Mouse (Mus musculus): ENCODE results near the gene Anks6. TPM values are rescaled to one million over a fixed set of nuclear protein-coding genes. Genes with fewer than 3 reads are reported as not detected.

Gene Anks6
- total RNA-seq, 4 experiments from 2014 or later, result 1.8 to 3.3 (median 2.9) TPM

DNA sequence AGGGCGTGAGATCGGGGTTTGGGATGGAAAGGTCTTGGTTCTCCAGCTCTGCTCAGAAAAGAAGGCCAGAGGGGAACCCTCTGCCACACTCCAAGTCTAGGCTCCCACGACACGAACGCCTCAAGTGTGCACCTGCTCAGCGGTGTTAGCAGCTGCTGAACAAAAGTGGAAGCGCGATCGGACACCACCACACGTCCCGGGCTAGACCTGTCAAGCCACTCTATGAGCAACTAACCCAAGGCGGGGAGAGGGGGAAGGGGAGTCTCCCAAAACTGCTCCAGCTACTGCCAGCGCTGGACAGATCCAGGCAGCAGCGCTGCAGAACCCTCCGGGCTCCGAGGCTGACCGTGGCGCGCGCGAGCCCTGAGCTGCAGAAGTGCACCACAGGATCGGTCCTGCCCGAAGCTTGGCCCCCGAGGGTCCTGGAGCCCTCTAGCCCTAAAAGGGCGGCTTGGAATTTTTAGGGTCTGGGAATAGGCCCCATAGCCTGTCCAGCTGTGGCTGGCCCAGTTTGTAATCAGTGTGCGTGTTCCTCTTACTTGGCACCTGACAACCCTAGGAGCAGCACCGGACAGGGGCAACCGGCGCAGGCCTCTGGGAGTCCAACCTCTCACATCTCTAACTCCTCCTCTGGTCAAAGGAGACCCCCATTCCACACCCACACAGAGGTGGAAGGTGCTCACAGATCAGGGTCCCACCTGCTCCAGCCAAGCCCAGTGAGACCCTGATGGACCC lies 66.8 kb downstream of the Anks6 start:
- no peak for DNase-seq (ENCODE audit: low spot score)

- DNase-seq (ENCODE audit: low spot score), result no peak
Observed at GRCm38 (mm10) chr4:46989842-46990241, 67.4 kb downstream of the Anks6 start.

- DNase-seq (ENCODE audit: low spot score), result no peak
Observed at GRCm38 (mm10) chr4:46988824-46989223, 68.4 kb downstream of the Anks6 start.

GRCm38 (mm10) chr4:46988257-46988656 lies 69.0 kb downstream of the Anks6 start:
- DNase-seq (ENCODE audit: low spot score), result no peak

- DNase-seq (ENCODE audit: low spot score), result no peak
Observed at GRCm38 (mm10) chr4:46987809-46988208, 69.4 kb downstream of the Anks6 start.

- no peak for DNase-seq (ENCODE audit: low spot score)
Observed at GRCm38 (mm10) chr4:46986054-46986453, 71.2 kb downstream of the Anks6 start.

GRCm38 (mm10) chr4:46982912-46983311 lies 74.3 kb downstream of the Anks6 start:
- no peak for DNase-seq (ENCODE audit: low spot score)

DNA sequence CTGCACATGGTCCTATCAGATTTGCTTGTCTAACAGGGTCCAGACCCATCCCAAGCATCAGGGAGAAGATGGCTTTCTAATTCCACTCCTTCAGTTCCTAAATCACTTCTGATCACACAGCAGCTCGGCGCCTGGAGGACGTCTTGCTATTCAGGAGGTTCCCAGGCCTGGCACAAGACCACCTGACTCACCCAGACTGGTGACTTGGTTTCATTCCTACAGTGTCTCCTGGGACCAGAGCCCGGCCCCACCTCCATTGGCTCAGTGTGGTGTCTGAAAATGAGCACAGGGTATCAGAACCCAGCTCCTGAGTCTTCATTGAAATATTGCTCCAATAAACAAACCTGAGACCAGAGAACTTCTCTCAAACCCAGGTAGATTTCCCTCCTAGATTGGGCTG lies 75.1 kb downstream of the Anks6 start:
- DNase-seq (ENCODE audit: low spot score), result no peak

GRCm38 (mm10) chr4:46978371-46978770 lies 78.9 kb downstream of the Anks6 start:
- DNase-seq (ENCODE audit: low spot score), result no peak

- no peak for DNase-seq (ENCODE audit: low spot score)
Observed at GRCm38 (mm10) chr4:46977161-46977560, 80.1 kb downstream of the Anks6 start.

- DNase-seq (ENCODE audit: low spot score), result no peak
Observed at GRCm38 (mm10) chr4:46976671-46977071, 80.6 kb downstream of the Anks6 start.

GRCm38 (mm10) chr4:46973322-46973721 lies 83.9 kb downstream of the Anks6 start:
- no peak for DNase-seq (ENCODE audit: low spot score)

- DNase-seq (ENCODE audit: low spot score), result no peak
Observed at GRCm38 (mm10) chr4:46967981-46968380, 89.2 kb downstream of the Anks6 start.

DNA sequence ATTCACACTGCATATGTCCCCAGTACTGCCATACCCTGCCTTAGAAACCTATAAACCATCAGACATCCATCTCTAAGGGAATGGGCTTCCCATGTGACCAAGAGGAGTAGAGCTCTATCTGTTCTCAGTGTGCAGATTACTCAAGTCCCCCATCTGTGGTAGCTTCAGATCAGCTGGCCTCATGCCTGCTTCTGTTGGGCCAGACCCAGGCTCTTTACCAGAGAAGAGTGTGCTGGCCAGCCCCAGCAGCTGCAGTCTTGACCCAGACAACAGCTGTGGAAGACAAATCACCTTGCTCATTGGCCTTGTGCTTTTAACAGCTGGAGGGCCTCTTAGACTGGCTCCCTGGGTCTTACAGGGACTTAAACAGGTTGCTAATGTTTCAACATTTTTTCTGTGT lies 90.7 kb downstream of the Anks6 start:
- no peak for DNase-seq (ENCODE audit: low spot score)

Other genes starting within 250 kb of the Anks6 start
- gene Gabbr2, start 65.6 kb downstream of the Anks6 start, total RNA-seq (2022), result under 1 TPM; 0.03 to 0.52 (median 0.18) TPM
- under 1 TPM; 0.14 to 0.44 (median 0.24) TPM for gene Galnt12, start 34.5 kb upstream of the Anks6 start, total RNA-seq (2022)
- 10 to 100 TPM; 29.9 to 58.5 (median 52.4) TPM for gene Col15a1, start 150.7 kb upstream of the Anks6 start, total RNA-seq (2022)

Measured in heart, adult 8-10 months (tissue).